Mouse (Mus musculus): ENCODE results near the gene Ints7. TPM values are rescaled to one million over a fixed set of nuclear protein-coding genes. Genes with fewer than 3 reads are reported as not detected.

Gene Ints7
- total RNA-seq, 2 experiments from 2014 or later = 5.6 to 6.5 TPM

GRCm38 (mm10) chr1:191583836-191584235 lies 8.4 kb downstream of the Ints7 start:
- no peak for DNase-seq (ENCODE audit: low spot score)

GRCm38 (mm10) chr1:191584483-191584882 lies 9.0 kb downstream of the Ints7 start:
- no peak for DNase-seq (ENCODE audit: low spot score)

- DNase-seq (ENCODE audit: low spot score) = no peak
These were observed 10.3 kb downstream of the Ints7 start for GRCm38 (mm10) chr1:191585704-191586103.

- no peak for DNase-seq (ENCODE audit: low spot score)
These were observed 11.6 kb downstream of the Ints7 start for GRCm38 (mm10) chr1:191587062-191587461.

- no peak for DNase-seq (ENCODE audit: low spot score)
These were observed 13.3 kb downstream of the Ints7 start for GRCm38 (mm10) chr1:191588749-191589148.

- no peak for DNase-seq (ENCODE audit: low spot score)
These were observed 16.7 kb downstream of the Ints7 start for GRCm38 (mm10) chr1:191592016-191592720.

GRCm38 (mm10) chr1:191596076-191596475 lies 20.6 kb downstream of the Ints7 start:
- DNase-seq (ENCODE audit: low spot score) = no peak

- no peak for DNase-seq (ENCODE audit: low spot score)
These were observed 23.8 kb downstream of the Ints7 start for GRCm38 (mm10) chr1:191599210-191599609.

- DNase-seq (ENCODE audit: low spot score) = no peak
These were observed 29.3 kb downstream of the Ints7 start for GRCm38 (mm10) chr1:191604690-191605089.

GRCm38 (mm10) chr1:191609051-191609450 lies 33.6 kb downstream of the Ints7 start:
- no peak for DNase-seq (ENCODE audit: low spot score)

GRCm38 (mm10) chr1:191609578-191609977 lies 34.1 kb downstream of the Ints7 start:
- DNase-seq (ENCODE audit: low spot score) = no peak

- no peak for DNase-seq (ENCODE audit: low spot score)
These were observed 34.9 kb downstream of the Ints7 start for GRCm38 (mm10) chr1:191610357-191610756.

- no peak for DNase-seq (ENCODE audit: low spot score)
These were observed 36.2 kb downstream of the Ints7 start for GRCm38 (mm10) chr1:191611686-191612085.

- DNase-seq (ENCODE audit: low spot score) = no peak
These were observed 37.4 kb downstream of the Ints7 start for GRCm38 (mm10) chr1:191612877-191613276.

- no peak for DNase-seq (ENCODE audit: low spot score)
These were observed 40.8 kb downstream of the Ints7 start for GRCm38 (mm10) chr1:191616245-191616644.

GRCm38 (mm10) chr1:191617589-191617988 lies 42.2 kb downstream of the Ints7 start:
- no peak for DNase-seq (ENCODE audit: low spot score)

GRCm38 (mm10) chr1:191618067-191618766 lies 42.8 kb downstream of the Ints7 start:
- DNase-seq (ENCODE audit: low spot score) = no peak

- DNase-seq (ENCODE audit: low spot score) = no peak
These were observed 45.7 kb downstream of the Ints7 start for GRCm38 (mm10) chr1:191621096-191621495.

- peak; percentile 64 for DNase-seq (ENCODE audit: low spot score)
These were observed 47.4 kb downstream of the Ints7 start for GRCm38 (mm10) chr1:191622801-191623200.

- no peak for DNase-seq (ENCODE audit: low spot score)
These were observed 49.1 kb downstream of the Ints7 start for GRCm38 (mm10) chr1:191624492-191624891.

GRCm38 (mm10) chr1:191625026-191625425 lies 49.6 kb downstream of the Ints7 start:
- DNase-seq (ENCODE audit: low spot score) = no peak

GRCm38 (mm10) chr1:191625620-191626019 lies 50.2 kb downstream of the Ints7 start:
- DNase-seq (ENCODE audit: low spot score) = no peak
